Mouse (Mus musculus) stomach, embryonic 15.5 days (tissue): ENCODE measurements around the gene Kcnma1. TPM values are rescaled to one million over a fixed set of nuclear protein-coding genes. Genes with fewer than 3 reads are reported as not detected.

Experiments
- ATAC-seq: fragments of 200-750 bp; cut with Nextera tagmentation; 2 replicates; pipeline ENCODE4 v1.8.0; 2017; ENCODE audit warnings: low read depth, moderate number of reproducible peaks, moderate TSS enrichment; ENCODE audit not compliant: insufficient read depth, low FRiP score
- H3K27ac ChIP-seq: fragments of 300-500 bp; sonication (generic); 2 replicates; pipeline ENCODE4 v1.5.1; 2015; ENCODE audit warnings: mild to moderate bottlenecking, inconsistent platforms
- H3K27me3 ChIP-seq: fragments of 300-500 bp; sonication (generic); replicated peaks from 2 replicates; pipeline ENCODE4 v1.6.1; 2015; ENCODE audit warnings: inconsistent platforms
- H3K36me3 ChIP-seq: fragments of 300-500 bp; sonication (generic); 2 replicates; pipeline ENCODE4 v1.6.1; 2015; ENCODE audit warnings: inconsistent platforms
- H3K4me1 ChIP-seq: fragments of 300-500 bp; sonication (generic); 2 replicates; pipeline ENCODE4 v1.6.1; 2015; ENCODE audit warnings: inconsistent platforms
- H3K4me2 ChIP-seq: fragments of 300-500 bp; sonication (generic); 2 replicates; pipeline ENCODE4 v1.6.1; 2015; ENCODE audit warnings: mild to moderate bottlenecking, inconsistent platforms
- H3K4me3 ChIP-seq: fragments of 300-500 bp; sonication (generic); replicated peaks from 2 replicates; pipeline ENCODE4 v1.5.1; 2015; ENCODE audit warnings: inconsistent platforms
- H3K9ac ChIP-seq: fragments of 300-500 bp; sonication (generic); 2 replicates; pipeline ENCODE4 v1.6.1; 2015; ENCODE audit warnings: inconsistent platforms
- H3K9me3 ChIP-seq: fragments of 300-500 bp; sonication (generic); 2 replicates; pipeline ENCODE4 v1.6.1; 2016; ENCODE audit warnings: inconsistent platforms
- WGBS: fragments of 180-500 bp; shearing (Covaris S2); methylation state at CpG from one replicate; pipeline ENCODE4 v1.1.7; 2015; 5-methylcytosine and 5-hydroxymethylcytosine counted together
- polyA plus RNA-seq: library from polyadenylated mRNA; unstranded; fragments of >200 nt; fragmentation: Nextera tagmentation; extraction: Ambion mirVana; gene quantifications from 2 replicates; pipeline ENCODE4 v1.2.1, GENCODE M21; 2015

Gene Kcnma1
- polyA plus RNA-seq, 1 experiment from 2014 or later, result 11.2 TPM

DNA sequence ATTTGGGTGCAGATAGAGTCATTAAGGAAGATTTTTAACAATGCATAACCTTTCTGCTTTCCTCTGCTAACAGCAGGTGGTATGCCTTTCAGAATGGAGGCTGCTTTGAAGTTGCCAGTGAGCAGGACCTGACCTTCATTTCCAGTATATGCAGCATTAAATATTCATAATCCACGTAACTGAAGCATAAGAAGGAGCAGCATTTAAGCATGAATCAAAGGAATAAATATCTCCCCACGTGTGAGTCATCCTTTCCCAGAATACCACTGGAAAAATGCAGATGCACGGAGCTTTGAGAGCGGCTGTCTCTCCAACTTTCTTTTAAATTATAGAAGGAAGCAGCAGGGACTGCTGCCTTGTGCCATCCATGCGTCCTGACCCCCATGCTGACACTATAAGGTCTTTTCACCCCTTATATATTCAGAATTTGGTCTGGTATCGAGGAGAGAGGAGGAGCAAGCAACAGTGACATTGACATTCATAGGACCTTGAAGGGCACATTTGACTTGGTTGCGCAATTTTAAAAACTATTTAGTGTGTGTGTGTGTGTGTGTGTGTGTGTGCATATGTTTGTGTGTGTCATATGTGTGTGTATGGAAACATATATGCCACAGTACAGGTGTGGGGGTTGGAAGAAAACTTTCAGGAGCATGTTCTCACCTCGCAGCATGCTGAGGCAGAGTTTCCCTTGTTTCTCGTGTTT, 368.8 kb downstream of the Kcnma1 start:
- ATAC-seq, result no peak
- H3K4me2 ChIP-seq, result no peak overlapping the region
- no peak overlapping the region for H3K9ac ChIP-seq
- no peaks in the 10 kb centered on the region for H3K27me3 ChIP-seq
- no peak overlapping the region for H3K27ac ChIP-seq
- no peaks in the 10 kb centered on the region for H3K4me1 ChIP-seq
- 75% methylated on average over 9 of the region's 9 CpGs for WGBS
- no peaks in the 10 kb centered on the region for H3K36me3 ChIP-seq
- H3K4me3 ChIP-seq, result no peak overlapping the region
- H3K9me3 ChIP-seq, result no peaks in the 10 kb centered on the region

DNA sequence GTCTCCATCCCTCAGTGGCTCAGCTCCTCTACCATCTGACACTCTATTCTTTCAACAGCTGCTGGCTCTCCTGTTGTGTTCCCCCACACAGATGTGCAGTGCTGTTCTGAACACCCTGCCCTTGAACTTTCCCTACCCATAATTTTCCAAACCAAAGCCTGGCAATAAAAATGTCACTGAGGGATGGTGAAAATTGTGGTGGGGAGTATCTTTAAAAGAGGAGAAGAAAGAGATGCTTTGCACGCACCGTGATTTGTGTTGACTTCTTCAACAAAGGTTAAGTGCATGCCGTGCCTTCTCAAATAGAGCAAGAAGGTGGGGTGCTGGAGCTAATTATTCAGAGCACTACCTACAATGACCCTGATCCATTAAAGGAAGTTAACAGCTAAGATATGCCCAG, 371.1 kb downstream of the Kcnma1 start:
- Histone ChIP-seq H3K4me1 (no peaks in the 10 kb centered on the region), H3K9me3 (no peaks in the 10 kb centered on the region), H3K4me2 (no peak overlapping the region), H3K9ac (no peak overlapping the region), H3K27me3 (no peaks in the 10 kb centered on the region), H3K4me3 (no peak overlapping the region), H3K27ac (no peak overlapping the region), H3K36me3 (no peaks in the 10 kb centered on the region)
- 72% methylated on average over 3 of the region's 3 CpGs for WGBS
- ATAC-seq, result no peak

DNA sequence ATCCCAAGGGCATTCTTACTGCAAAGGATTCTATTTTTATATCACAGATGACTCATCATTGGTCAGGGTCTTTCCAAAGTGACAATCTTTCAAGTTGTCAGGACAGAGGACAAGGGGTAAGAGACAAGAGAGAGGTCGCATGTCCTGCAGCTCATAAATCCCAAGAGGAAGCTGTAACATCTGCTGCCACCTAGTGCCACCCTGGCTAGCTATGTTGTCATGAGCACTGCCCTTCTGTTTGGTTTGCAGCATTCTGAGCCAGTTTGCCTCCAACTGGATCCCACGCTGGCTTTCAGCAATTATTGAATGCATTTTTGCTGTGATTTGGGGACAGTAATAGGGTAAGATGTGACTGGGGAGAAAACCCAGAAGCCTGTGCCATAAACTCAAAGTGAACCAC, 373.6 kb downstream of the Kcnma1 start:
- no peak overlapping the region for H3K4me2 ChIP-seq
- 43% methylated on average over 2 of the region's 2 CpGs for WGBS
- H3K27me3 ChIP-seq, result no peaks in the 10 kb centered on the region
- H3K4me1 ChIP-seq, result no peaks in the 10 kb centered on the region
- no peak overlapping the region for H3K27ac ChIP-seq
- no peak overlapping the region for H3K9ac ChIP-seq
- ATAC-seq, result no peak
- no peaks in the 10 kb centered on the region for H3K36me3 ChIP-seq
- H3K4me3 ChIP-seq, result no peak overlapping the region
- H3K9me3 ChIP-seq, result no peaks in the 10 kb centered on the region

DNA sequence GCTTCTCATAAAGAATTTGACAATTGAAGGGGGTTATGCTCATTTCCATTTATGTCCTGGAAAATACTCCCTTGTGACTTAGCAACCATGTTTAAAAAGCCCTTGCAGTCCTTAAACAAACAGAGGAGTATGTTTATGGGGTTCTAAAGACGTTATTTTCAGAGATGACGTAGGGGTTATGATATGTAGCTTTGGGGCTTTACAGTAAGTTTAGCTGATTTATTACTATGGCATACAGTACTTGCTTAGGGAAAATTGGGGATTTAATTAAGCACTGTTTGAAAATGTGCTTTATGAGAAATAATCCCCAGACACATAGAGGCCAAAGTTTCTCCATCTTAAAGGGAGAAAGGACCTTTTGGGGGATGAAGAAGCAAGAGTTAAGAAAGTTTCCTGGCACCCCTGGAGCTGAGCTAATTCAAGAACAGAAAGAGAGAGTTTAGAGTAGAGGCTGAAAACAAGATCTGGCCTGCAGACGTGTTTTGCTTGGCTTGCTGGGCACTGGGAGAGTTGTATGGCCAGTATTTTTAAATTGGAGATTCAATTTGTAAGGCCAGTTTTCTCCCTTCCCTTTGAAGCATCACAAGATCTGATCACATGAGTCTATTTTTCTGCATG, 376.1 kb downstream of the Kcnma1 start:
- no peaks in the 10 kb centered on the region for H3K27me3 ChIP-seq
- no peak overlapping the region for H3K4me2 ChIP-seq
- peak overlapping the region; percentile 53; the same call in 1 of the 2 replicates for H3K27ac ChIP-seq
- no peaks in the 10 kb centered on the region for H3K4me1 ChIP-seq
- no peaks in the 10 kb centered on the region for H3K9me3 ChIP-seq
- H3K9ac ChIP-seq, result no peak overlapping the region
- H3K4me3 ChIP-seq, result no peak overlapping the region
- WGBS, result 30% methylated on average over 3 of the region's 3 CpGs
- no peaks in the 10 kb centered on the region for H3K36me3 ChIP-seq
- no peak for ATAC-seq

GRCm38 (mm10) chr14:23635903-23636302, 378.4 kb downstream of the Kcnma1 start:
- no peaks in the 10 kb centered on the region for H3K4me1 ChIP-seq
- no peak overlapping the region for H3K4me3 ChIP-seq
- no peaks in the 10 kb centered on the region for H3K36me3 ChIP-seq
- no peak for ATAC-seq
- H3K4me2 ChIP-seq, result no peak overlapping the region
- no peaks in the 10 kb centered on the region for H3K27me3 ChIP-seq
- WGBS, result 75% methylated on average over 4 of the region's 4 CpGs
- no peaks in the 10 kb centered on the region for H3K9me3 ChIP-seq
- no peak overlapping the region for H3K27ac ChIP-seq
- H3K9ac ChIP-seq, result no peak overlapping the region

DNA sequence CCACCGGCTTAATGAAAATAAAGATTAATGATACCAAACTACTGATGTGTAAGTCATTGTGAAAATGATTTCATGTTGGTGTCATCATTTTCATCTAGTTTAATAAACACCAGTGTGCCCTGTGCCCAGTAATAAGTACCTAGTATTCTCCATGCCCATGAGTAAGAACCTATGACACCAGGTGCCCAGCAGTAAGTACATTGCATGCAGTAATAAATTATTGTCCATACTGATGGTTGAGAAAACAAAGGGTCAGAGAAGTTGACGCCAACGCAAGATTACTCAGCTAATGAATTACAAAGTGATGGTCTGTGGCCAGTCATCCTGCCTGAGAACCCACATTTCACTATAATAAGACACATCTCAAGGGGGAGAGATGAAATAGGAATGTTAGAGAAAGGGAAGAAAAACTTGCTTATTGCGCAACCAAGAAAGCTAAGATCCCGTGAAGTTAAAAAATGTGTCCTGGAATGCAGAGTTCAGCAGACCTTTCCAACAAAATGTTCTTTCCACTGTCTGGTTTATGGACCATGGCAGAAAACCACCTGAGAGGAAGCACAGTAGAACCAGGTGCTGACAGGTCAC, 381.2 kb downstream of the Kcnma1 start:
- H3K36me3 ChIP-seq, result no peaks in the 10 kb centered on the region
- no peak overlapping the region for H3K27ac ChIP-seq
- no peak for ATAC-seq
- H3K4me2 ChIP-seq, result no peak overlapping the region
- no peaks in the 10 kb centered on the region for H3K9me3 ChIP-seq
- H3K9ac ChIP-seq, result no peak overlapping the region
- no peaks in the 10 kb centered on the region for H3K4me1 ChIP-seq
- H3K27me3 ChIP-seq, result no peaks in the 10 kb centered on the region
- H3K4me3 ChIP-seq, result no peak overlapping the region
- WGBS, result 60% methylated on average over 5 of the region's 5 CpGs

DNA sequence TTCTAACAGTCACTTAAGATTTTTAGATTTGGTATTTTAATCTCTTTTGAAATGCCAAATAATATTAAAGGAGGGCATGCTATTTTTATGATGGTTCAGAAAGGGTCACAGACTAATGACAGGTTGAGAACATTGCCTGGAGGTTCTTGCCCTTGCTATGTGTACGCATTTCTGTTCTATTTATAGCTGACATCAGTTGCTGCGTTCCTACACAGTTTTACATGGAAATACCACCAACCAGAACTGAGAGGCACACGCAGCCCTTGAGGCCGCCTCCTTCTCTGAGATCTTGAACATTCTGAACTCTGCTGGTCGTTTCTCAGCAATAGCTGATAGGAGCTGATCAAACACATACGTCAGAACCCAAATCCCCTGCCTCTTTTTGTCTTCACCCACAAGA, 387.4 kb downstream of the Kcnma1 start:
- Histone ChIP-seq H3K4me2 (no peak overlapping the region), H3K27ac (no peak overlapping the region), H3K9me3 (no peaks in the 10 kb centered on the region), H3K9ac (no peak overlapping the region), H3K4me3 (no peak overlapping the region), H3K27me3 (no peaks in the 10 kb centered on the region), H3K4me1 (no peaks in the 10 kb centered on the region), H3K36me3 (no peaks in the 10 kb centered on the region)
- ATAC-seq, result no peak
- 49% methylated on average over 6 of the region's 6 CpGs for WGBS

DNA sequence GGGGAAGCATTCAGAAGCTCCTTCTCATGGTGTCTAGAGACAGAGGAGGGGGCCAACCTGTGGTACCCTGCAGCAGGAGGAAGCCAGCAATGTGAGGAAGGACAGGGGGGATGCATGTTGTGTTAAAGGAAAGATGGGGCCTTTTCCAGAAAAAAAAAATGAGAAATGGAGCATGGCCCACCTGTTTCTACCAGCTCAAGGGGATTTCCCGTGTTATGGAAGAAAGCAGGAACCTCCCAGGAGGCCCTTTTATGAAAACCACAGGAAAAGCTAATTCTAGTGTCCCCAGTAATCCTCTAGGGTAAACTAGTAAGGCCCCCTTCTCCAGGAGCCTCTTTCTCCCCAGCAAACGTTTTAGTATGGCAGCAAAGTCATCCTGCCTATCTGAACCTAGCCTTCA, 388.2 kb downstream of the Kcnma1 start:
- 45% methylated on average over 2 of the region's 2 CpGs for WGBS
- Histone ChIP-seq H3K4me2 (no peak overlapping the region), H3K36me3 (no peaks in the 10 kb centered on the region), H3K27ac (no peak overlapping the region), H3K9ac (no peak overlapping the region), H3K27me3 (no peaks in the 10 kb centered on the region), H3K9me3 (no peaks in the 10 kb centered on the region), H3K4me1 (no peaks in the 10 kb centered on the region), H3K4me3 (no peak overlapping the region)
- ATAC-seq, result no peak

DNA sequence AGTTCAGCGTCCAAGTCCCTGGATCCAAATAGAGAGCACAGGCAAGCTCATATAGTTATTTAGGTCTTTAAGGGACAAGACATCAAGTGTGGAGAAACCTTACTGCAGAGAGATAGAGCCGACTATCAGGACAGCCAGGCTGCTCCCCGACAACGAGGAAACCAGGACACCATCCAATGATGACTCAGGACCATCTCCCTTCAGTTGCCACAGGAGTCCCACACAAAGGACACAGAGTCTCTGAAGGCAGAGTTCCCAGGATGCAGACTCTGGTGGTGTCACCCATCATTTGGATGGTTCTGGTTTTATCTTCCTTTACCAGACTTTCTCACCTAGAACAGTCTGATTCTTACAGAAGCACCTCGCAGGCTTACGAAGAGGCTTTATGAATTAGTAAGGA, 388.9 kb downstream of the Kcnma1 start:
- Histone ChIP-seq H3K36me3 (no peaks in the 10 kb centered on the region), H3K4me2 (no peak overlapping the region), H3K9ac (no peak overlapping the region), H3K27me3 (no peaks in the 10 kb centered on the region), H3K4me3 (no peak overlapping the region), H3K27ac (no peak overlapping the region), H3K4me1 (no peaks in the 10 kb centered on the region), H3K9me3 (no peaks in the 10 kb centered on the region)
- no peak for ATAC-seq
- 85% methylated on average over 6 of the region's 6 CpGs for WGBS

GRCm38 (mm10) chr14:23624455-23624854, 389.8 kb downstream of the Kcnma1 start:
- Histone ChIP-seq H3K4me2 (no peak overlapping the region), H3K27me3 (no peaks in the 10 kb centered on the region), H3K4me1 (no peaks in the 10 kb centered on the region), H3K27ac (no peak overlapping the region), H3K36me3 (no peaks in the 10 kb centered on the region), H3K9me3 (no peaks in the 10 kb centered on the region), H3K9ac (no peak overlapping the region), H3K4me3 (no peak overlapping the region)
- WGBS, result 68% methylated on average over 1 of the region's 1 CpGs
- no peak for ATAC-seq

GRCm38 (mm10) chr14:23620685-23621084, 393.6 kb downstream of the Kcnma1 start:
- no peak overlapping the region for H3K4me3 ChIP-seq
- H3K9me3 ChIP-seq, result no peaks in the 10 kb centered on the region
- WGBS, result 75% methylated on average over 2 of the region's 2 CpGs
- no peak for ATAC-seq
- H3K36me3 ChIP-seq, result no peaks in the 10 kb centered on the region
- H3K27ac ChIP-seq, result no peak overlapping the region
- H3K4me1 ChIP-seq, result no peaks in the 10 kb centered on the region
- no peak overlapping the region for H3K9ac ChIP-seq
- no peak overlapping the region for H3K4me2 ChIP-seq
- no peaks in the 10 kb centered on the region for H3K27me3 ChIP-seq

DNA sequence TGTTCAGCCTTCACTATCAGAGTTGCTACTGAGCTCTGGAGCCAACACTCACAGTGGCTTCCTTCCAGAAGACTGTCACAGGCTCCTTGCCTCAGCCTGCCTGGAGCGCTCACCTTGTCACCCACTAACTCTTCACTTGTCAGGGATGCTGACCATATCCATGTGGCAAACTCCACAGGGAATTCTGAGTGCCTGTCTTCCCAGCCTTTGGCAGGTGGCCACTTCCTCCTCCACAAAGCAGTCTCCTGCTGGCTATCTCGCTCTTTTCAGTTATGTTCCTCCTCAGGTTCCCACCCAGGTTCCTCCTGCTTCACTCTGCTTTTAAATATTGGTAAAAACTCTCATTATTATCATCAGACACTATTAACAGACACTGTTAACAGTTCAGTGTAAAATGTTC, 395.3 kb downstream of the Kcnma1 start:
- Histone ChIP-seq H3K36me3 (no peaks in the 10 kb centered on the region), H3K4me1 (no peaks in the 10 kb centered on the region), H3K9ac (no peak overlapping the region), H3K4me2 (no peak overlapping the region), H3K4me3 (no peak overlapping the region), H3K27me3 (no peaks in the 10 kb centered on the region), H3K27ac (no peak overlapping the region), H3K9me3 (no peaks in the 10 kb centered on the region)
- no peak for ATAC-seq
- WGBS, result 75% methylated on average over 2 of the region's 2 CpGs
